Comparison of ENCODE assay signal across 16 mouse cellular contexts in genomic region chr5:23421440-23421839, GRCm38 (mm10).
"Had no signal": no experiment of that assay in that cellular context is flagged by ENCODE, and none has a peak within 500 bp of the region (broad histone marks: within the 10 kb centered on the region; RNA-seq: fewer than 3 reads in every experiment).

No protein-coding gene starts in this region.

- H3K27me3 ChIP-seq: neural tube, embryonic 13.5 days; neural tube, embryonic 15.5 days; stomach, embryonic 15.5 days had no signal

- H3K27ac ChIP-seq: neural tube, embryonic 13.5 days; neural tube, embryonic 15.5 days; stomach, embryonic 15.5 days; stomach, postnatal 0 days had no signal

- H3K9me3 ChIP-seq: neural tube, embryonic 13.5 days; neural tube, embryonic 15.5 days; stomach, embryonic 15.5 days had no signal

- H3K4me3 ChIP-seq: neural tube, embryonic 13.5 days; neural tube, embryonic 15.5 days; stomach, embryonic 15.5 days had no signal

- DNase-seq: retina, postnatal 1 day; right cerebral cortex, adult 18-20 months; right cerebral cortex, postnatal 14 days; right cerebral cortex, postnatal 25 days; right cerebral cortex, postnatal 4 days; spleen, adult 18-20 months; thymus, adult 18-20 months; thymus, adult 2 months; thymus, postnatal 14 days; thymus, postnatal 25 days; thymus, postnatal 36 days; thymus, postnatal 4 days had no signal

- H3K9ac ChIP-seq: neural tube, embryonic 13.5 days; neural tube, embryonic 15.5 days; stomach, embryonic 15.5 days had no signal

- H3K4me2 ChIP-seq: neural tube, embryonic 13.5 days; neural tube, embryonic 15.5 days; stomach, embryonic 15.5 days had no signal
